Mouse (Mus musculus): ENCODE results near the gene AA467197.

Gene AA467197

DNA sequence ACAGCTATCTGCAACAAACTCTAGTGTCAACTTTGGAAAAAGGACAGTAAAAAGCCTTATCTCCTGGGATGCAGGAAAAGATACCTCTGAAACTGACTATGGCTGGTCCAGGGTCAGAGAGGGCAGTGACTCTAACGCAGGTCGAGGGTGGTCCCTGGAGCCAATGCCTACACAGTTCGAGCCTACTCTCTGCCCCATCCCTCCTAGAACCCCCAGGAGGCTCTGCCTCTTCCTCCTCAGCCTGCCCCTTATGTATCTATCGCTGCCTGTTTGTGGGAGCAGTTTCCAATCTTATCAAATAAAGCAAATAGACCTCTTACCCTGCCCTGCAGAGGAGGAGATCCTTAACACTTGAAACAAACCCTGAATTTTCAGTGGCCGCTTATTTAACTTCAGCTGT lies 1.9 kb downstream of the AA467197 start:
- no peak for DNase-seq (ENCODE audit: low spot score)

DNA sequence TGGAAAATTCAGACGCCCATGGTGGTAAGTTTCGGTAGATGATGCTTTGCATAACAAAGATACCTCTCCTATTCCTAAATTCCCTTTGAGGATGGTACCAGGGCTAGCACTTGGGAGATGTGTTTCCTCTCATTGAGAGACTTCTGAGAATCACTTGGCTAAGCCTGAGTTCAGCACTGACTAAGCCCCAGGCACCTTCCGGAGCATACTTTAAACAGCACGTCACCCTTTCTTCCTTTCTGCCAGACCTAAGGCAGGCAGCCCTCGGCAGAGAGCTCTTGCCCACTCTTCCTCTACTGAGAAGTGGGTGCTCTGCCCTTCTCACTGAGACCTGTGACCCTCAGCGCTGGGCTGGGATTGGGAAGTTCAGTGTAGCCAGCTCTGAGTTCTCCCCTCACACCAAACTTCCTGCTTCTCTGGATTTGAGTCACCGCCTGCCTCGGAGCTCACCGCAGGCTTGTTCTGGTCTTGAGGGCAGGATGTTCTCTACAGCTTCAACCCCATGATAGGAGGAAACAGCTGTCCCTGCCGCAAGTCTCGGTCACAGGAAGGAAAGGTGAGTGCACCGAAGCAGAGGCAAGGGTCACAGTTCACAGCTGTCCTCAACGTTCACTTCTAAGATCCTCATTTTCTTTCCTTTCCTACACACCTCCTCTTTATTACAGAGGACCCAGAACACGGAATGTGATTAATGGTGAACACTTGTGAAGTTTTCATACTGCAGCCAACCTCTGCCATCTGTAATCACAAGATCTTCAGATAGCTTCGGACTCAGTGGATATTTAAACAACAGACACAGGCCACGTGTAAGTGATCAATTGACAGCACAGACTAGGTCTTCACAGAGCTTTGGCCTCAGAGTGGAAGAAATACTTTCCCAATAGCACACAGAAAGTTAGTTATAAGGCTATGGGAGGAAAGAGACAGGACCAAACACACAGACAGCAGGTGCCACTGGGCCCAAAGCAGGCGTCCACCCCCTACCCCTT lies 15.6 kb downstream of the AA467197 start:
- DNase-seq (ENCODE audit: low spot score) = no peak

DNA sequence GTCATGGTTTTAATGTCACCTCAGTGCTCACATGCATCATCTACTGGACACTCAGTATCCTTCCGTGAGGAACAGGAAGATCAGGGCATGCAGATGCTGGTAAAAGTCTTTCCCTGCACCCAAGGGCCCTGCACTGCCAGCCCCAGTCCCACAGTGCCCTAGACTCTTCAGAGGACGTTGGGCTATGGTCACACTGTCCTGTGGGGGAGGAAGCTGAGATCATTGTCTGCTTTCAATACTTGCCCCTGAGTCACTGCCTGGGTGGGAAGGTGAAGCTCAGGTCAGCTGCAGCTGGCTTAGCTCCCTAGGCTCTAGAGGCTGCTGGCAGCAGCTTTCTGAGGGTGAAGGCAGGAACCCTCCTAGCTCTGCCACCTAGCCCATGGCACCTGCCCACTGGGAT lies 19.3 kb downstream of the AA467197 start:
- DNase-seq (ENCODE audit: low spot score) = no peak

DNA sequence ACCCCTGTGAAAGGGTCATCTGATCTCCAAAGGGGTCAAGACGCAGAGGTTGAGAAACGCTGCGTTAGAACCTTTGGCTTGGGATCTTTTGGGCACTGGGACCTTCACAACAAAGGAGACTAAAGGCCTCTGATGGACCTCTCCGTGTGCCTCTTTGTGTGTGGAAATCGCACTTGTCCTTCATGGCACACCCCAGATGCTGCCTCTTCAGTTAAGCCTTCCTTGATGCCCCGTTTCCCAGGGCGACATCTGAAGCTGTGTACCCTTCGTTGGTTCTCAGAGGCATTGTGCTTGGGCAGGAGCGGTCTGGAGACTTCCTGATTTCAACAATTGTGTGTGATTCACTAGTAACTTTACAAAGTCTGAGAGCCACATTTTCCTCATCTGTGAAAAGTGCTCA lies 20.0 kb downstream of the AA467197 start:
- DNase-seq (ENCODE audit: low spot score) = no peak

DNA sequence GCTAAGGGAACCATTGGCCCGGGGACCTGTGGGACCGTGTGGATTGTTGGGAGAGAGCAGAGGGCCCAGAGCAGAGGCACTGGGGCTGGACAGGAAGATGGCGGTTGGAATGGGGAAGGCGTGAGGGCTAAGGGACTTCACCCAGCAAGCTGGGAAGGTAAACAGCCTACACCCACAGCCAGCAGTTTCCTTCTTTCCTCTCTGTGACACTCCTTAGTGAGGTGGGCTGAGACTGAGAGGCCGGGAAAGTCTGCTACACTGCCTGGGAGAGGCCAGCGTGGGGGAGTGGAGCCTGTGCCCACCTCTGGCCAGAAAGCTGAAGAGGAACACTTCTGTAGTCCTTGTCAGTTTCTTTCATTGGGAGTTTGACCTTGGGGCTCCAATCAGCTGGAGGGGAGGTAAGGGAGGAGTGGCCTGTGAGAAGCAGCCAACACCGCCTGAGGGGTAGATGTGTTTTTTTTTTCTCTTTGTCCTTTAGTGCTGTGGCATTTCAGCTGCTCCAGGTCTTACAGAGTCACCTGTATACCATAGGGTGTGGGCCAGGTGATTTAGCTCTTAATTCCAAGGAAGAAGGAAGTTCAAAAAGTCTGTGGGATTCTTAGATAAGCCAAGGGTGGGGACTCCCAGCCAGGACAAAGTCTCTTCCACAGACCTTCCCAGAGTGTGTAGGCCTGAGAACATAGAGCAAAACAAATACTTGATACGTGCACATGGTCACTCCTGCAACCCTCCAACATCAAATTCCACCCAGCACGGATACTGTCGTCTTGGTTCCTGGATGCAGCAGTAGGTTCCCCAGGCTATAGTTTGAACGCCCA lies 21.1 kb downstream of the AA467197 start:
- no peak for DNase-seq (ENCODE audit: low spot score)

- DNase-seq (ENCODE audit: low spot score) = no peak
Observed at GRCm38 (mm10) chr2:122659825-122660224, 23.0 kb downstream of the AA467197 start.

DNA sequence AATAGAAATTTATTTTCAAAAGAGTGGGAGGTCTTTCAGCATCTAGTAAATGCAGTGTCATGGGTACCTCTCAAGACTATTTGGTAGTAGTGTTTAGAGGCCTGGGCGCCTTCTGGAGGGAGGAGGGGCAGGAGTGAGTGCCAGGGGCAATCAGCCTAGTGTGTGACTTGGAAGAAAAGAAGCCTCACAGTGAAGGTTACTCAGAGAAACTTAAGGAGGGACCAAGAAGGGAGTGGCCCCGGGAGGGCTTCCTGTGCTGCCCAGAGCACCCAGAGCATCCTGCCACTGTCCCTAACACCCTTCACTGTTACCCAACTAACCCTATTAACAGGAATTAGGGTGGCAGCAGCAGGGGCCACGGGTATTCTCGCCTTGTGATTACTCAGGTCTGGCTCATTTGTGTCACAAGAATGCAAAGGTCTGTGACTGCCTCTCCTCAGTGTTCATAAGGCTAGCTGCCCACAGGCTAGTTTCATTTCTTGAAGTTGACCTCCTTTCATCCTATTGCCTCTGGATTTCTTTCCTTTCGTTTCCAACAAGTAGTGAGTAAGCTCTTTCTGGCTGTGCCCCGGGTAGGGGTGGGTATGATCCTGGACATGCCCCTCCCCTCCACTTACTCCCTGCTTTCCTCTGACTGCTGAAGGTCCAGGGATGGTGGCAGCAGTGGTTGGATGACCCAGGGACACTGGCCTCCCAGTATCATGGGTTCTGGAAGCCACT lies 28.6 kb downstream of the AA467197 start:
- no peak for DNase-seq (ENCODE audit: low spot score)

- DNase-seq (ENCODE audit: low spot score) = peak; percentile 17
Observed at GRCm38 (mm10) chr2:122665973-122666875, 29.4 kb downstream of the AA467197 start.

- DNase-seq (ENCODE audit: low spot score) = peak; percentile 75
Observed at GRCm38 (mm10) chr2:122667856-122668255, 31.1 kb downstream of the AA467197 start.

- DNase-seq (ENCODE audit: low spot score) = no peak
Observed at GRCm38 (mm10) chr2:122671714-122672113, 34.9 kb downstream of the AA467197 start.

- no peak for DNase-seq (ENCODE audit: low spot score)
Observed at GRCm38 (mm10) chr2:122672841-122673240, 36.1 kb downstream of the AA467197 start.

DNA sequence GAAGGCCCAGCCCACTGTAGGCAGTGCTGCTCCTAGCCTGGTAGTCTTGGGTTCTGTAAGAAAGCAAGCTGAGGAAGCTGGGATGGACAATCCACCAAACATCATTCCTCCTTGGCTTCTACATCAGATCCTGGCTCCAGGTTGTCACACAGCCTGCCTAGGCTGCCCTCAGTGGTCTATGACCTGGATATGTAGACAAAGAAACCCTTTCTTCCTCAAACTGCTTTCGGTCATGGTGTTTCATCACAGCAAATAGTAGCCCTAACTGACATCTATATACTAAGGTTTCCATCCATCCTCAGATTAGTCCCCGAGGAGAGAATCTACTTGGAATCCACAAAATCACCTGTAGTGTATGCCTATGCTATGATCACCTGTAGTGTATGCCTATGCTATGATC lies 38.3 kb downstream of the AA467197 start:
- no peak for DNase-seq (ENCODE audit: low spot score)

- DNase-seq (ENCODE audit: low spot score) = peak; percentile 59
Observed at GRCm38 (mm10) chr2:122681379-122682137, 44.8 kb downstream of the AA467197 start.

DNA sequence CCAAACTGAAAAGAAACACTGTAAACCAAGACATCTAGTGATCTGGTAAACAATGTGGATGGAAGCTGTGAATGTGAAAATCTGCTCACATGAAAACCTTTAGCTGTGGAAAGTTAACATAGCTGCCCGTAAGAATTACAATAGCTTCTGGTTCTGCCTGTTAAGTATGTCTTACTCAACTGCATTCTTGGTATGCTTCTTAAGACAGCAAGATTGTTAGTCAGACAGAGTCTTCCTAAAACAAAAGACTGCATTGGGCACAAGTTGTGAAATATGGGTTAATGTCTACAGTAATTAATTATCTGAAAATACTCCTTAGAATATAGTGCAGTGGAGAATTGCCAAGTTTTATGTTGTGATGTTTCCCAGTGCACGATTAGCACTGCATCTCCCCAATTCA lies 45.7 kb downstream of the AA467197 start:
- no peak for DNase-seq (ENCODE audit: low spot score)

GRCm38 (mm10) chr2:122683641-122684040 lies 46.9 kb downstream of the AA467197 start:
- no peak for DNase-seq (ENCODE audit: low spot score)

- DNase-seq (ENCODE audit: low spot score) = no peak
Observed at GRCm38 (mm10) chr2:122686665-122687064, 49.9 kb downstream of the AA467197 start.
